In genomic region chr1:36271516-36272230, GRCm38 (mm10) we compare ENCODE assay signal across 11 mouse cellular contexts. TPM values are rescaled to one million over a fixed set of nuclear protein-coding genes. Genes with fewer than 3 reads are reported as not detected.
A peak's percentile ranks its signal among the peaks of the same experiment; 100 is the strongest.
DNase-seq lines count a peak whose midpoint lies in the region; ATAC-seq lines count a peak whose summit lies in the region.
"Had no signal": no experiment of that assay in that cellular context is flagged by ENCODE, and none has a peak within 500 bp of the region (broad histone marks: within the 10 kb centered on the region; RNA-seq: fewer than 3 reads in every experiment).

No protein-coding gene starts in this region.

- no peaks in the 10 kb centered on the region for H3K9me3 ChIP-seq in heart, embryonic 15.5 days (replicated peaks)
- H3K9me3 ChIP-seq in liver, embryonic 13.5 days (replicated peaks) = no peaks in the 10 kb centered on the region
- H3K9me3 ChIP-seq: embryonic facial prominence, embryonic 15.5 days; neural tube, embryonic 12.5 days had no signal

- peaks cover 9% of the 10 kb centered on the region for H3K27me3 ChIP-seq in heart, embryonic 15.5 days
- 0 out of 2 replicates have a peak, but pooled peaks cover 11% of the 10 kb centered on the region for H3K27me3 ChIP-seq in liver, embryonic 13.5 days

- ATAC-seq in heart, embryonic 15.5 days (replicated peaks; ENCODE audit: insufficient number of reproducible peaks, insufficient read depth, low FRiP score, low read depth) = no peak
- no peak for ATAC-seq in liver, embryonic 13.5 days (ENCODE audit: low read depth)
- ATAC-seq in erythroid progenitor cell, adult 5-6 weeks (replicated peaks; ENCODE audit: low FRiP score, poor library complexity, severe bottlenecking) = no peak
- ATAC-seq in cerebellum, adult (ENCODE audit: insufficient number of reproducible peaks, low FRiP score, low TSS enrichment) = no peak

- no peak for DNase-seq in heart, adult 9 months (ENCODE audit: low spot score in 2 of 2)
- peak; percentile 19 for DNase-seq in thymus, postnatal 4 days
- DNase-seq in thymus, adult 18-20 months = no peak
- DNase-seq in liver, embryonic 13.5 days = no peak
- DNase-seq in adrenal gland, postnatal 25 days = no peak
- DNase-seq: cerebellum, adult 2 months had no signal

- peaks cover 44% of the 10 kb centered on the region for H3K4me1 ChIP-seq in heart, embryonic 15.5 days (replicated peaks)
- H3K4me1 ChIP-seq in liver, embryonic 13.5 days (replicated peaks) = peaks cover 73% of the 10 kb centered on the region

- no peaks in the 10 kb centered on the region for H3K36me3 ChIP-seq in heart, embryonic 15.5 days
- no peaks in the 10 kb centered on the region for H3K36me3 ChIP-seq in liver, embryonic 13.5 days
- H3K36me3 ChIP-seq: embryonic facial prominence, embryonic 15.5 days; neural tube, embryonic 12.5 days had no signal

- H3K4me3 ChIP-seq in heart, embryonic 15.5 days = no peak overlapping the region
- H3K4me3 ChIP-seq in liver, embryonic 13.5 days (replicated peaks) = no peak overlapping the region
- H3K4me3 ChIP-seq: embryonic facial prominence, embryonic 15.5 days; neural tube, embryonic 12.5 days had no signal

- 65% methylated on average over 8 of the region's 8 CpGs for WGBS in heart, embryonic 15.5 days
- 34% methylated on average over 8 of the region's 8 CpGs for WGBS in liver, embryonic 13.5 days (ENCODE audit: insufficient replicate concordance)

- peak overlapping the region; percentile 53; the same call in 1 of the 2 replicates for H3K4me2 ChIP-seq in heart, embryonic 15.5 days
- H3K4me2 ChIP-seq in liver, embryonic 13.5 days = peak overlapping the region; percentile 56; the same call in 1 of the 2 replicates
- H3K4me2 ChIP-seq: embryonic facial prominence, embryonic 15.5 days; neural tube, embryonic 12.5 days had no signal

- peak overlapping the region; percentile 71 for H3K27ac ChIP-seq in heart, embryonic 15.5 days
- peak overlapping the region; percentile 6; the same call in 1 of the 2 replicates for H3K27ac ChIP-seq in liver, embryonic 13.5 days
- H3K27ac ChIP-seq: embryonic facial prominence, embryonic 15.5 days; neural tube, embryonic 12.5 days had no signal

- peak overlapping the region; percentile 29; the same call in 1 of the 2 replicates for H3K9ac ChIP-seq in heart, embryonic 15.5 days
- no peak overlapping the region; the same call in 1 of the 2 replicates for H3K9ac ChIP-seq in liver, embryonic 13.5 days
- H3K9ac ChIP-seq: embryonic facial prominence, embryonic 15.5 days; neural tube, embryonic 12.5 days had no signal

RNA-seq across cellular contexts. Expression of gene Neurl3, which starts 2.8 kb away (rescaled TPM):
- 4.5 and 5.8 TPM in 2 replicates for polyA plus RNA-seq in heart, embryonic 15.5 days (2015; fragmentation: Nextera tagmentation; extraction: Ambion mirVana)
- polyA plus RNA-seq in liver, embryonic 13.5 days (2015; fragmentation: Nextera tagmentation; extraction: Ambion mirVana) = 2.4 and 2.8 TPM in 2 replicates
- 4.3 and 4.6 TPM in 2 replicates for total RNA-seq in adrenal gland, postnatal 25 days (2021)
- 6.1 and 7.1 TPM in 2 replicates for total RNA-seq in erythroid progenitor cell, adult 5-6 weeks (2015; ENCODE audit: low replicate concordance)
- total RNA-seq in erythroid progenitor cell, adult 5-6 weeks (2017; ENCODE audit: low replicate concordance) = 4.7 and 10.0 TPM in 2 replicates

RNA-seq across cellular contexts. Expression of gene Uggt1, which starts 27.2 kb away (rescaled TPM):
- 26.7 and 40.0 TPM in 2 replicates for polyA plus RNA-seq in heart, embryonic 15.5 days (2015; fragmentation: Nextera tagmentation; extraction: Ambion mirVana)
- polyA plus RNA-seq in liver, embryonic 13.5 days (2015; fragmentation: Nextera tagmentation; extraction: Ambion mirVana) = 18.4 and 22.2 TPM in 2 replicates
- 47.5 and 53.2 TPM in 2 replicates for total RNA-seq in adrenal gland, postnatal 25 days (2021)
- total RNA-seq in erythroid progenitor cell, adult 5-6 weeks (2015; ENCODE audit: low replicate concordance) = 21.8 and 42.2 TPM in 2 replicates
- total RNA-seq in erythroid progenitor cell, adult 5-6 weeks (2017; ENCODE audit: low replicate concordance) = 32.2 and 62.3 TPM in 2 replicates

RNA-seq across cellular contexts. Expression of gene Arid5a, which starts 35.9 kb away (rescaled TPM):
- 13.1 and 19.4 TPM in 2 replicates for polyA plus RNA-seq in heart, embryonic 15.5 days (2015; fragmentation: Nextera tagmentation; extraction: Ambion mirVana)
- polyA plus RNA-seq in liver, embryonic 13.5 days (2015; fragmentation: Nextera tagmentation; extraction: Ambion mirVana) = 2.1 and 2.2 TPM in 2 replicates
- total RNA-seq in adrenal gland, postnatal 25 days (2021) = 2.7 and 3.5 TPM in 2 replicates
- total RNA-seq in erythroid progenitor cell, adult 5-6 weeks (2015; ENCODE audit: low replicate concordance) = 2.9 and 9.2 TPM in 2 replicates
- total RNA-seq in erythroid progenitor cell, adult 5-6 weeks (2017; ENCODE audit: low replicate concordance) = 0.53 and 2.1 TPM in 2 replicates
